Mouse (Mus musculus) small intestine, adult 2 months (tissue): ENCODE measurements around the gene Cxcr4.

Experiments used
- CTCF ChIP-seq: fragments of 200-500 bp; IDR thresholded peaks from 2 replicates; pipeline ENCODE4 v1.5.1; 2012; ENCODE audit warnings: low read depth, mild to moderate bottlenecking, control low read depth, inconsistent platforms, low read length, moderate library complexity, mixed read lengths; ENCODE audit not compliant: insufficient replicate concordance, insufficient read length; ENCODE audit errors: extremely low read depth
- POLR2A ChIP-seq: fragments of 200-500 bp; IDR thresholded peaks from 2 replicates; pipeline ENCODE4 v1.6.1; 2012; ENCODE audit warnings: low read depth, mild to moderate bottlenecking, control low read depth, inconsistent platforms, low read length, moderate library complexity

DNA sequence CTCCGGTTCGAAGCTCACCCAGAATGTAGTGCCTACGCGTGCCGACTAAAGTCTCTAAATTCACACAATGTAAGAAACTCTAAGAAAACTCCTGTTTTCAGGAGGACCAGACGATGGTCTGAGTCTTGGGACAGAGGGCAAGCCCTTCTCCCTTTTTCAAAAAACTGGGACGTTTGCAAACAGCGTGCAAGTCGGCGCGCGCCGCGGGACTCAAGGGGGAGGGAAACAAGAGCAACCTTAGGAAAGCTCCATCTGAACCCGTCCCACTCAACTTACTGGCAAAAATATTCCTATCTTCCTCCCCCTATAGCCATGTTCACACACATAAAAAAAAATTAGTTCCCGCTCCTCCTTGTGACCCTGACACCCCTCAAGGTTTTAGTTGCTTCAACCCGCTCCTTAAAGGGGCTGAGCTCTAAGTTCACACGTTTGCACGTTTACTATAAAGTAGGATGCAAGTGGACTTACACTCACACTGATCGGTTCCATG is 327 bp downstream of the Cxcr4 start:
- TF ChIP-seq CTCF (no peak), POLR2A (no peak)
